Mouse (Mus musculus): ENCODE results near the gene Tecta. TPM values are rescaled to one million over a fixed set of nuclear protein-coding genes. Genes with fewer than 3 reads are reported as not detected.

Tecta gene
- polyA plus RNA-seq, 1 experiment from 2014 or later, result 0.19 TPM

DNA sequence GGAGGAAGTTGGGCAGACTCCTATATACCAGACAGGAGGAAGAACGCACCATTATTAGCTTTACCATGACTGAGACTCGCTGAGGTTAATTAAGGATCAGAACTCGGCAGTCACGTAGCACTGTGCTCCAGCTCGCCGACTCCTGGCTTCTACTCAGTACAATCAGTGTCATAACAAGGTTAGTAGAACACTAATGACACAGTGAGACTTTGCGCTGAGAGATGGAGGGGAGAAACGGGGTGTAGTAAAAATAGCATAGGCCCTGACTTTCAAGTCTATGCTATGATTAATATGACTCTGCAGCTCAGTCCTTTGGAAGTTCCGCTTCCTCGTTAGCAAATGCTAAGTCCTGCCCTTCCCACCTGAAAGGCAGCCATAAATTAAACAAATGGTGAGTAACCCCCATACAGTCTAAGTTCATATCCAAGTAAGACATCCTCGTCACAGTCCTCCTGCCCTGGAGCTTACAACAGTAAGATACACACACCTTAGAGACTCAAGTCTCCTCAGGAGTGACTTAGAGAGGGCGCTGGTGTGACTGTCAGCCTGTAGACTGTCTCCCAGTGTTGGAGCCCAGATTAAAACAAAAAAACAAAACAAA, 17.7 kb upstream of the Tecta start:
- H3K4me3 ChIP-seq (replicated peaks), result no peak overlapping the region
- no peak overlapping the region for H3K9ac ChIP-seq
- no peaks in the 10 kb centered on the region for H3K4me1 ChIP-seq (replicated peaks)
- no peaks in the 10 kb centered on the region for H3K27me3 ChIP-seq (replicated peaks)
- WGBS, result 78% methylated on average over 12 of the region's 12 CpGs
- H3K9me3 ChIP-seq, result no peaks in the 10 kb centered on the region
- ATAC-seq, result peak; percentile 17; the same call in 1 of the 2 replicates
- H3K4me2 ChIP-seq (replicated peaks), result no peak overlapping the region
- no peak overlapping the region for H3K27ac ChIP-seq
- H3K36me3 ChIP-seq, result 0 out of 2 replicates have a peak, but pooled peaks cover 3% of the 10 kb centered on the region

DNA sequence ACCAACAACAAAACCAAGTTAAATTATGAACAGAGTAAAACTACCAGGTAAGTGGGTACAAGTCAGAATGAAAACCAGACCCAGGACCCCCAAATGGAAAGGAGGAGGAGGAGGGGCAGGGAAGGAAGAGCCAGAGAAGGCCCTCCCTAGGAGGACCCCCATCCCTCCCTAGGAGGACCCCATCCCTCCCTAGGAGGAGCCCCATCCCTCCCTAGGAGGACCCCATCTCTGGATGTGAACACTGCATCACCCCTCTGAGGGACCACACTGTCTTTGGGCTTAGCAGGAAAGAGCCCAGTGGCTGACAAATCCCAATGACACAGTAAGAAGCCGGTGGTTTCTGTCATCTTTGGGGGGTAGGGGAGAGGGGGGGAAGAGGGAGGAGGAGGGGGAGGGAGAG, 15.5 kb upstream of the Tecta start:
- Histone ChIP-seq H3K4me2 (replicated peaks) (no peak overlapping the region), H3K4me1 (replicated peaks) (no peaks in the 10 kb centered on the region)
- WGBS, result 28% methylated on average over 1 of the region's 1 CpGs

DNA sequence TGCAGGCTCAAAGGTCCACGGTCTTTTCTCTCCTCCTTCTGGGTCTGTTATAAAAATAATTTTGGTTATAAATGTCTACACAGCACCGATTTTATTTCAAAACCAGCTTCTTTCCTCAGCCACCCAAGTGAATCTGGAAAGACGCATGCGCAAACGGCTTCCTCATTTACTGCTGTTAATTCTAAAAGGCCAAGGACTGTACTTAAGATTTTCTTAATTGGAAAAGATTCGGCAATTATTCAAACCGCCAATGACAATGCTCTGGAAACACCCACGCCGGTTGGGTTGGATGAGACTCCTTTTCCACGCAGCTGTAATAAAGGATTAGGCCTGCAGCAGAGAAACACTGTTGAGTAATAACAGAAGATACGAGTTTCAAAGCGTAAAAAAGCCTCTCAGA, 13.6 kb upstream of the Tecta start:
- H3K36me3 ChIP-seq, result no peaks in the 10 kb centered on the region
- WGBS, result 81% methylated on average over 12 of the region's 12 CpGs
- ATAC-seq, result no peak

More for the DNA sequence above, 15.5 kb upstream of the Tecta start:
- no peak overlapping the region for H3K9ac ChIP-seq
- no peaks in the 10 kb centered on the region for H3K36me3 ChIP-seq
- H3K9me3 ChIP-seq, result no peaks in the 10 kb centered on the region
- ATAC-seq, result no peak
- no peak overlapping the region for H3K4me3 ChIP-seq (replicated peaks)
- no peaks in the 10 kb centered on the region for H3K27me3 ChIP-seq (replicated peaks)
- no peak overlapping the region for H3K27ac ChIP-seq

DNA sequence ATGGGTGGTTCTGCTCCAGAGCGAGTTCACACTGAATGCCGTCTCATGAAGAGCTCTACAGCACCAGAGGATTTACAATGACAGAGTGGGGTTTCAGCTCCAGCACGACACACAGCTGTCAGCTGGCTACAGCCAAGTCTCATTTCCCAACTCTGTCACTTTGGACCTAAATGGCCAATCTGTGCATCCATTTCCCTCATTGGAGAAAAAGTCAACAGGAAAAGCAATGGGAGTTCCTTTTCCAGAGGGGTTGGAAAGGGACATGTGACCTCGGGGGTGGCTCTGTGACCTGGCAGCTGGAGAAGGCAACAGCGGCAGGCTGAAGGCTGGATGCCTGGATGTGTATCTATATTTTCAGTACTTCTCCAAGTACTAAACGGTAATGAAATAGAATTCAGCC, 11.6 kb upstream of the Tecta start:
- H3K9me3 ChIP-seq, result no peaks in the 10 kb centered on the region
- 83% methylated on average over 6 of the region's 6 CpGs for WGBS
- H3K27me3 ChIP-seq (replicated peaks), result no peaks in the 10 kb centered on the region

More for the DNA sequence above, 13.6 kb upstream of the Tecta start:
- Histone ChIP-seq H3K27ac (no peak overlapping the region), H3K27me3 (replicated peaks) (no peaks in the 10 kb centered on the region), H3K9me3 (no peaks in the 10 kb centered on the region), H3K4me2 (replicated peaks) (no peak overlapping the region), H3K9ac (no peak overlapping the region), H3K4me1 (replicated peaks) (no peaks in the 10 kb centered on the region), H3K4me3 (replicated peaks) (no peak overlapping the region)

DNA sequence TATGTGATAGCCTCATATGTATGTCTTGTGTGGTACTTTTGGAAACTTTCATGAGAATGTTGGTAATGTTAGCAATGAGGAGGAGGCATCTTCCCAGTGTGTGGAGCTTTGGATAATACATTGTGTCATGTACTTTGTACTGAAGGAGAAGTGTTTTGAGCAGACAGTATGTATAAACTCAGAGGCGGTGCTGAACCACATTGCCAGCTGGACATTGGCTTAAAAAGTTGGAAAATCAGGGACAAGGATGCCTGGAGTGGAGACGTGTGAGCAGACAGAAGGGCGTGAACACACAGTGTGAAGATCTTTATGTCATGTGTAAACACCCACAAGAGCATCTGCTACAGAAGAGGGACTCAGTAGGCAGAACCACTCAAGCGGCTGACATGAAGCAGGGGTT, 6.0 kb upstream of the Tecta start:
- WGBS, result 72% methylated on average over 4 of the region's 4 CpGs
- H3K9ac ChIP-seq, result no peak overlapping the region
- no peaks in the 10 kb centered on the region for H3K9me3 ChIP-seq

More for the DNA sequence above, 11.6 kb upstream of the Tecta start:
- no peak overlapping the region for H3K9ac ChIP-seq
- ATAC-seq, result no peak
- no peak overlapping the region for H3K4me2 ChIP-seq (replicated peaks)
- H3K27ac ChIP-seq, result no peak overlapping the region
- H3K4me1 ChIP-seq (replicated peaks), result no peaks in the 10 kb centered on the region
- H3K36me3 ChIP-seq, result no peaks in the 10 kb centered on the region
- H3K4me3 ChIP-seq (replicated peaks), result no peak overlapping the region

DNA sequence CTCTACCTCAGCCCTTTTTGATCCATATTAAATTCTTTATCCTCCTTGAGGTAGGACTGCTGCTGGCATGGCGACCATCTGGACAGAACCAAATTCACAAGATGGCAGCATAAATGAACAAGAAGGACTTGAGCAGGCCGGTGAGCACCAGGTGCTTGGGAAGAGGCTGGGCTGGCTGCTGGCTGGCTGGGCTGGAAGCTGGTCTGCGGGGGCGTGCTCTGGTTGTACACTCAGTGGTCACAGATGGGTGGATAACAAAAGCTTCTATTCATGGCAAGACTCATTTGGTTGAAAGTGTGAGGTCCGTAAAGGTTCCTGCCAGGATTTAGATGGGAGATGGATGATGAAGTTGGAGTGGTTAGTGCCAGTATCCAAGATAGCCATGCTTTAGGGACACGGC, 1.8 kb upstream of the Tecta start:
- H3K36me3 ChIP-seq, result no peaks in the 10 kb centered on the region
- no peak overlapping the region for H3K9ac ChIP-seq
- H3K9me3 ChIP-seq, result no peaks in the 10 kb centered on the region
- no peaks in the 10 kb centered on the region for H3K27me3 ChIP-seq (replicated peaks)
- ATAC-seq, result no peak
- WGBS, result 86% methylated on average over 6 of the region's 6 CpGs
- H3K4me1 ChIP-seq (replicated peaks), result no peaks in the 10 kb centered on the region
- no peak overlapping the region for H3K4me2 ChIP-seq (replicated peaks)
- H3K4me3 ChIP-seq (replicated peaks), result no peak overlapping the region
- no peak overlapping the region for H3K27ac ChIP-seq

More for the DNA sequence above, 6.0 kb upstream of the Tecta start:
- no peaks in the 10 kb centered on the region for H3K36me3 ChIP-seq
- H3K4me1 ChIP-seq (replicated peaks), result no peaks in the 10 kb centered on the region
- no peaks in the 10 kb centered on the region for H3K27me3 ChIP-seq (replicated peaks)
- H3K4me2 ChIP-seq (replicated peaks), result no peak overlapping the region
- H3K4me3 ChIP-seq (replicated peaks), result no peak overlapping the region
- no peak for ATAC-seq
- H3K27ac ChIP-seq, result no peak overlapping the region

DNA sequence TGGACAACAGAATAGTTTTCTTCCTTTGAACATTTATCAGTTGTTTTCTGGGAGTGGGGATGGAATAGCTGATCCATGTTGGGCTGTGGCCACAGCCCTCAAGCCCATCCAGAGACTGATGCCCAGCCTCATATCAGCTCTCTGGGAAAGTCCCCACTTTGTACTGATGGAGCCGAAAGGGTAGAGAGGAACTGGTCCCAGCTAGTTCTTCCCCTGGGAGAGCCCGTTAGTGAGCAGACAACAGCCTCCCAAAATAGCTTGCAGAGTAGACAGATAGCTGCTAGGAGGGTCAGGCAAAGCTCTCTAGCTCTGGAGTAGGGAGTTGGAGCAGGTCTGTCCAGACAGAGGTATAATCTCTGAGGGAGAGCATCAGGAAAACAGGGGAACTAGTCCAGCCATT, 3.6 kb downstream of the Tecta start:
- H3K4me2 ChIP-seq (replicated peaks), result no peak overlapping the region
- no peaks in the 10 kb centered on the region for H3K9me3 ChIP-seq
- WGBS, result 59% methylated on average over 2 of the region's 2 CpGs
- H3K27ac ChIP-seq, result no peak overlapping the region
- no peaks in the 10 kb centered on the region for H3K36me3 ChIP-seq
- no peak for ATAC-seq
- no peak overlapping the region for H3K9ac ChIP-seq
- no peaks in the 10 kb centered on the region for H3K27me3 ChIP-seq (replicated peaks)
- H3K4me3 ChIP-seq (replicated peaks), result no peak overlapping the region
- no peaks in the 10 kb centered on the region for H3K4me1 ChIP-seq (replicated peaks)

- H3K27me3 ChIP-seq (replicated peaks), result no peaks in the 10 kb centered on the region
- H3K36me3 ChIP-seq, result no peaks in the 10 kb centered on the region
- H3K9me3 ChIP-seq, result no peaks in the 10 kb centered on the region
- WGBS, result 82% methylated on average over 6 of the region's 6 CpGs
- H3K4me3 ChIP-seq (replicated peaks), result no peak overlapping the region
- no peak overlapping the region for H3K27ac ChIP-seq
- no peak for ATAC-seq
- no peak overlapping the region for H3K4me2 ChIP-seq (replicated peaks)
- no peaks in the 10 kb centered on the region for H3K4me1 ChIP-seq (replicated peaks)
- H3K9ac ChIP-seq, result no peak overlapping the region
Observed at GRCm38 (mm10) chr9:42394903-42395302, 4.8 kb downstream of the Tecta start.

DNA sequence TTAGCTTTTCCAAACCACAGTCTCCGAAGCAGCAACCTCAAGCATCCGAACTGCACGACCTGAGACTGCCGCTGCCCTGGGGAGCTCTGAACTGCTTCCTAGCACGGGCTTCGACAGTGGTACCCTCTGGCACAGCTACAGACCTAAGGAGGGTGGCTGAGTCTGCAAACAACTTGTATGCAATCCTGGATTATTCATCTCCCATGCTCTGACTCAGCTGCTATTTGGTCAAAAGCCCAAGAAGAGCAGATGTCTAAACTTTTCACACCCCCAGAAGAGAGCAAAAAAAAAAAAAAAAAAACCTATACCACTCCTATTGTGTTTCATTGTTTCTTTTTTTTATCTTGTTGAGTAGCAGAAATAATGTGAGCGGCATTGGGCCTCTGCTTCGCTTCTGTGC, 5.4 kb downstream of the Tecta start:
- H3K27me3 ChIP-seq (replicated peaks), result no peaks in the 10 kb centered on the region
- H3K9me3 ChIP-seq, result no peaks in the 10 kb centered on the region
- no peaks in the 10 kb centered on the region for H3K4me1 ChIP-seq (replicated peaks)
- no peak overlapping the region for H3K4me2 ChIP-seq (replicated peaks)
- H3K27ac ChIP-seq, result no peak overlapping the region
- 87% methylated on average over 8 of the region's 8 CpGs for WGBS
- ATAC-seq, result no peak
- no peak overlapping the region for H3K9ac ChIP-seq
- no peak overlapping the region for H3K4me3 ChIP-seq (replicated peaks)
- no peaks in the 10 kb centered on the region for H3K36me3 ChIP-seq

DNA sequence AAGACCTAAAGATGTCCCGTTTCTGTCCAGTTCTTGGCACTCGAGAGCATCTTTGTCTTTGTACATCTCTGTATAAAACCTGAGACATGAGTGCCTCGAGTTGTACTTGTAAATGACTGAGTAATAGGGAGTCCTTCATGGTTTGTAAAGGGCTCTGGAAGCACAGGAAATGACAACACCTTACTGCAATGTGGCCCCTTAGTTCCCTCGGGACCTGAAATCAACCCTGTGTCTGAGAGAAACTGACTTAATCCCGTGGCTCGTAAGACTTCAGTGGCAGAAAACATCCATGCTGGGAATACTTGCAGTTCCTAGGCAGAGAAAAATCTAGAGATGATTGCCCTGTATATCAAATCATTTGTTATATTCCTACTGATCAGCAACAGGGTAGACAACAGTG, 6.8 kb downstream of the Tecta start:
- no peaks in the 10 kb centered on the region for H3K36me3 ChIP-seq
- H3K27me3 ChIP-seq (replicated peaks), result no peaks in the 10 kb centered on the region
- no peak overlapping the region for H3K4me2 ChIP-seq (replicated peaks)
- H3K27ac ChIP-seq, result no peak overlapping the region
- no peak overlapping the region for H3K9ac ChIP-seq
- no peaks in the 10 kb centered on the region for H3K4me1 ChIP-seq (replicated peaks)
- ATAC-seq, result no peak
- no peak overlapping the region for H3K4me3 ChIP-seq (replicated peaks)
- H3K9me3 ChIP-seq, result no peaks in the 10 kb centered on the region
- 55% methylated on average over 6 of the region's 6 CpGs for WGBS

GRCm38 (mm10) chr9:42388490-42388889, 11.2 kb downstream of the Tecta start:
- H3K4me3 ChIP-seq (replicated peaks), result no peak overlapping the region
- no peaks in the 10 kb centered on the region for H3K9me3 ChIP-seq
- H3K4me2 ChIP-seq (replicated peaks), result no peak overlapping the region
- ATAC-seq, result no peak
- no peaks in the 10 kb centered on the region for H3K4me1 ChIP-seq (replicated peaks)
- H3K27me3 ChIP-seq (replicated peaks), result no peaks in the 10 kb centered on the region
- no peaks in the 10 kb centered on the region for H3K36me3 ChIP-seq
- 54% methylated on average over 4 of the region's 4 CpGs for WGBS
- H3K9ac ChIP-seq, result no peak overlapping the region
- no peak overlapping the region for H3K27ac ChIP-seq

- 72% methylated on average over 8 of the region's 8 CpGs for WGBS
- no peak for ATAC-seq
- no peaks in the 10 kb centered on the region for H3K4me1 ChIP-seq (replicated peaks)
- no peaks in the 10 kb centered on the region for H3K36me3 ChIP-seq
- no peak overlapping the region for H3K4me3 ChIP-seq (replicated peaks)
- H3K9ac ChIP-seq, result no peak overlapping the region
- H3K27ac ChIP-seq, result no peak overlapping the region
- no peaks in the 10 kb centered on the region for H3K9me3 ChIP-seq
- H3K27me3 ChIP-seq (replicated peaks), result no peaks in the 10 kb centered on the region
- no peak overlapping the region for H3K4me2 ChIP-seq (replicated peaks)
Observed at GRCm38 (mm10) chr9:42387038-42387437, 12.7 kb downstream of the Tecta start.

GRCm38 (mm10) chr9:42385656-42386055, 14.1 kb downstream of the Tecta start:
- no peak overlapping the region for H3K9ac ChIP-seq
- H3K27me3 ChIP-seq (replicated peaks), result no peaks in the 10 kb centered on the region
- no peak overlapping the region for H3K27ac ChIP-seq
- H3K36me3 ChIP-seq, result no peaks in the 10 kb centered on the region
- no peak overlapping the region for H3K4me2 ChIP-seq (replicated peaks)
- H3K4me1 ChIP-seq (replicated peaks), result no peaks in the 10 kb centered on the region
- H3K9me3 ChIP-seq, result no peaks in the 10 kb centered on the region
- no peak overlapping the region for H3K4me3 ChIP-seq (replicated peaks)
- ATAC-seq, result no peak
- 81% methylated on average over 13 of the region's 13 CpGs for WGBS
